Mouse (Mus musculus) hindlimb bud, embryonic 11.5 days (tissue): Measurements from ENCODE around the gene Gm10477.
"Not testable (repeated sequence)": the region's sequence is repeated elsewhere in the genome, so short reads cannot be mapped to it uniquely, and the experiment has no call there.

Source experiments
- DNase-seq: peaks from one replicate; pipeline ENCODE4 v3.0.0-alpha.2; 2012; ENCODE audit warnings: low read depth, low spot score; ENCODE audit errors: extremely low spot score

Gm10477 gene

DNA sequence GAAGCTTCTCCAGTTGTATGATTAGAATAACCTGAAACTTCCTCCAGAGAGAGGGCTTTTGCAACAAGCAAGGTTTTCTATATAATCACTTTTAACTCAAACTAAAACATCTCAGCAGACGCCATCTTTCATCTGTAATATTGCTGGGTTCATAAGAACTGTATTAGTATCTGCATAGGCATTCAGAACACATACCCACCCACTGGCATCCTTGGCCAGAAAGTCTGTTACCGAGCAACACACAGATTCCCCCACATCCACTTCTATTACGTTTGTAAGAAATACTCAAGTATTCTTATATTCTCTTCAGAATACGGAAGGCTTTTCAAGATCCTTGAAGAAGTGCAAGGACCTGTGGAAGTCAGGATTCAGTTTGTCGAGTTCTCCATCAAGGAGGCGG is at the start of gene Gm10477:
TSS of gene Gm10477 (plus strand) at position 301 of the 400 bp plus-strand sequence.
- not testable (repeated sequence) for DNase-seq

DNA sequence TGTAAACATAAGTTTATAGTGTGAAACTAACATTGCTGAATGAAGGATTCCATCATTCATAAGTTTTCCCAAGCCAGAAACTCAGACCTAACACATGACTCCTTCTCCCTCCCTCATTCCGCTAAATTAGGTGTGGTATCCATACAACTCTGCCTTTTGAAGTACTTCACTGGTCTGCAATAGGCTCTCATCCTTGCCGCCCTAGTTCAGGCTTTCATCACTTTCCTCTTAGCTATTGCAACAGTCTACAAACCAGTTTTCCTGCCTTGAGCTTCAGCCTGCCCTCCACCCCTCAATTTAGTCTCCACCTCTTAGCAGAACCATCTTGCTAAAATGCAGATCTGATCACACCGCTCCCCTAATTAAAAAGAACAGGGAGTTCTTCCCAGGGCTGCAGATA is 47.0 kb upstream of the Gm10477 start:
- DNase-seq, result no peak

DNA sequence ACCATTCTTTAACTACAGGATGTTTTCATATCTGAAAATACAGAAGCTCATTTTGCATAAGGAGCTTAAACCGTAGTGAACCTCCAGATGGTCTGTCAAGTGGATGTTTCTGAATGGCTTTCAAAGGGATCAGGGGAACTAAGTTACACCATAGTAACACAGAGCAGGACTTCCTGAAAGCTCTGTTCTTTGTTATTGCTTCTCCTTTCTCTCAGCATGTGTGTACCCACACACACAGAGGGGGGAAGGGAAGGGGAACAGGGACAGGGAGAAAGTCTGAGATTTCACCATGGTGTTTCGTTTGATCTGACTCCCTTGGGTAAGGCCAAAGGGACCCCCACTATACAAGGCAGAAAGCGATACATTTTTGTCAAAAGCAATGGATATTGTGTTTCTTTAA is 42.6 kb upstream of the Gm10477 start:
- no peak for DNase-seq

- DNase-seq, result peak; percentile 39
Measured at GRCm38 (mm10) chrX:56489758-56490157, 34.8 kb upstream of the Gm10477 start.

DNA sequence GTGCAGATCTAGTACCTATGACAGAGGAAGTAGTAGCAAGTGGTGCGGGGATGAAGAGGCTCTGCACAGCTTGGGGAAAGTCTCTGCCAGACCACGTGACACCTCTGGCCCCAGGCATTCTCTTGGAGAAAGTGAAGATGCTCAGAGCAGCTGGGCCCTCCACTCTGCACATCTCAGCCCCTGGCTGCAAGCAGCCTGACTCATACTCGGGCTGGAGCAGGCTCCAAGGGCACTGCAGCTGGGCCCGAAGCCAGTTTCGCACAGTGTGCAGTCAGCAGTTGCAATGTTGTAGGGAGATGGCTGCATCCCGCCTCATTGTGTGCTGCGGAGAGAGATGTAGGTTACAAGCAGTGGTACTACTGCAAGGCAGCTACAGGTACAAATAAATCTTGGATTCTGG is 27.3 kb upstream of the Gm10477 start:
- no peak for DNase-seq

DNA sequence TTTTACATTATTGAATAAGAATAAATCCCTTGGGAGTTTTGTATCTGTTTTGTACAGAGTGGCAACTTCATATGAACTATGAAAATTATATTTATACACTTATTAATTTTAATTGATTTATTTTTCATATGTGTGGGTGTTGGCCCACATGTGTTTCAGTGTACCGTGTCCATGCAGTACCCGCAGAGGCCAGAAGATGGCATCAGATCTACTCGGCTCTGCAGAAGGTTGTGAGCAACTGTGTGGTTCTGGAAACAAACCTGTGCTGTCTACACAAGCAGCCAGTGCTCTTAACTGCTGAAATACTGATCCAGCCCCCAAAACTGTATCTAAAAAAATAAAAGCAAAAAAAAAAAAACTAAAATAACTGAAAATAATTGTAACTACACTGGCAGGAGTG is 6.7 kb downstream of the Gm10477 start:
- DNase-seq, result peak; percentile 6

DNA sequence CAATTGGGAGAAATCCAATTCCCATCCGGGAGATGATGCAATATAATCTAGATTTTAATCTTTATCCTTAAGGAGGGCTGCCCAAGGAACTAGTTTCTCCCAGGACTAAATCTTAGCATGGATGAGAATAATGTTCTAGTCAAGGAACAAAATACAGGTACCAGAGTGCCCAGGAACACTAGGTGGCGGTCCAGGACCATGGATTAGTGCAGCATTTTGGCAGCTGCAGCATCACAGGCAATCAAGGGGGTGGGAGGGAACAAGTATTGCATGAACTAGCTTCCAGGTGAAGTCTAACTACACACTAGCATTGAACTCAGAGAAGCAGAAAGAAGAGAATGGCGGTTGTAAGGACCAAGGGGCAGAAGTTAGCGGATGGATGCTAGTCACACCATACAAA is 12.6 kb downstream of the Gm10477 start:
- no peak for DNase-seq

- DNase-seq, result no peak
Measured at GRCm38 (mm10) chrX:56549506-56549905, 25.0 kb downstream of the Gm10477 start, which contains the start of gene Gm648. TSS of gene Gm648 (minus strand) at chrX:56549606.

- no peak for DNase-seq
Measured at GRCm38 (mm10) chrX:56553584-56553983, 29.0 kb downstream of the Gm10477 start.

DNA sequence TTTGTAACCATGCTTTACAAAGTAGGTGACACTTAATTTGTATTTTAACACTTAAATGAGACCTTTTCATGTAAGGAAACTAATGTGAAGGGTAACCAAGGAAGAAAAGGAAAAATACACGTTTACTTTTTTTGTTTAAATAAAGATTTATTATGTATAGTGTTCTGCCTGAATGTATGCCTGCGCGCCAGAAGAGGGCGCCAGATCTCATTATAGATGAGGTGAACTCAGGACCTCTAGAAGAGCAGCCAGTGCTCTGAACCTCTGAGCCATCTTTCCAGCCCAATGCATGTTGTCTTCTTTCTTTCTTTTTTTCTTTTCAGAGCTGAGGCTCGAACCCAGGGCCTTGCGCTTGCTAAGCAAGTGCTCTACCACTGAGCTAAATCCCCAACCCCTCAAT is 47.9 kb downstream of the Gm10477 start:
- no peak for DNase-seq
